Mouse (Mus musculus) urinary bladder, postnatal 10 days (tissue): ENCODE results near the gene Sdr16c6.

ENCODE experiments used
- DNase-seq: peaks from one replicate; pipeline ENCODE4 v3.0.0; 2022; ENCODE audit warnings: low spot score

The Sdr16c6 gene

DNA sequence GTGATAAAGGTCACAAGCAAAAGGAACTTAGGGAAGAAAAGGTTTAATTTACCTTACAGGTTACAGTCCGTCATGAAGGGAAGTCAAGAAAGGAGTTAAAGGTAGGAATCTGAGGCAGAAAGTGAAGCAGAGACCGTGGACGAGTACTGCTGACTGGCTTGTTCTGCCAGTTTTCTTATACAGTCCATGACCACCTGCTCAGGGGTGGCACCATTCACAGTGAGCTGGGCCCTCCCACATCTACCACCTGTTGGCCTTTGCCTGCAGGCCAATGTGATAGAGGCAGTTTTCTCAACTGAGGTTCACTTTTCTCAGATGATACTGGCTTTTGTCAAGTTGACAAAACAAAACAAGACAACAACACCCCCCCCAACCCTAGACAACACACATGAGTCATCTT, at the start of gene Sdr16c6:
TSS of gene Sdr16c6 (minus strand) at position 151 of the 400 bp plus-strand sequence.
- no peak for DNase-seq

DNA sequence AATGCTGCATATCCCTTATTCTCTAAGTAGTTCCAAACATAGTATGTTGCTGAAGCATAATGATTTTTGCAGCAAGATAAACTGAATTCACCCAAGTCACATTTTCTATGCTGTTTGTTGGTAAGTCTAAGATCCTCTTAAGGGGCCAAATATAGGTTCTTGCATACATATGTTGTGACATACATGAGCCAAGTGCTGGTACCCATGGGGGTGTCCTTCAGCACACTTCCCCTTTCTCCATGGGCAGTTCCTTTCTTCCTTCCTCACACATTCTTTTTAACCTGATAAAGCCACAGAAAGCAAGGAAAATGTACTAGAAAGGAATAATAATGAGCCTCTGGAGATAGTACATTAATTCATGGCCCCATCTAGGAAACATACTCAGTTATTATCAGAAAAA, 2.9 kb upstream of the Sdr16c6 start:
- no peak for DNase-seq

DNA sequence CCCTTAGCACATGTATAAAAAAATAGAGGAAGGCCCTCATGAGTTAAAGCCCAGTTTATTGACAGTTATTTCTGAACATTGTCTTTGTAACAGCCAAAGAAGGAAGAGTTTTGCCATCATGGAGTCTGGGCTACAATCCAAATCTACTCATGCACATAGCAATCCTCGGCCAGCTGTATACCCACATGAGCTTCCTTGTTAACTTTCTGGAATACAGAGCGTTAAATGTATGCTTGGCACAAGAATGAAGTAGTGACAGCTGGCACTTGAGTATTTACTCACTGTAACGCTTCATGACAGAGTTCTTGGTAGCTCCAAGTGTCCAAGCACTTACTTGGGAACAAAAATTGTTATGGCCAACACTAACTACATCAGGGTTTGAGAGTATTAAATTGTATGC, 1.8 kb upstream of the Sdr16c6 start:
- DNase-seq = no peak

DNA sequence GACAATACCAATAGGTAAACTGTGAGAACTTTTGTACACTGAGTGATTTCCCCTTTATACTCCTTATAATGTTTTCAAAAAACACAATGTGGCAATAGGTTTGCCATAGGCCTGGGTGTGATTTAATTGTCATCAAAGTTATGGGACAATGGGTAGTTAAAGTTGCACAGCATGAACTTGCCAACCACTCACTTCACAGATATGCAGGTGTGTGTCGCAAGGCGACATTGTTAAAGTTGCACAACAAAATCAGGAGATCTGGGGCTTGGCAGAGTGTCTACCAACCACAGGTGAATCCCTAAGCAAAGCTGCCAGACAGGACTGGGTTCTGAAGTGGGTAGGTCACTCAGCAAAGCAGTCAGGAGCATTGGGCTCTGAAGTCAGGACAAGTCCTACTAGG, 1.3 kb downstream of the Sdr16c6 start:
- no peak for DNase-seq
